Mouse (Mus musculus): Measurements from ENCODE around the gene Gm20518.

Gm20518 gene

GRCm38 (mm10) chr16:17896091-17896490, 4.6 kb upstream of the Gm20518 start:
- DNase-seq (ENCODE audit: extremely low spot score, low read depth, low spot score), result no peak

DNA sequence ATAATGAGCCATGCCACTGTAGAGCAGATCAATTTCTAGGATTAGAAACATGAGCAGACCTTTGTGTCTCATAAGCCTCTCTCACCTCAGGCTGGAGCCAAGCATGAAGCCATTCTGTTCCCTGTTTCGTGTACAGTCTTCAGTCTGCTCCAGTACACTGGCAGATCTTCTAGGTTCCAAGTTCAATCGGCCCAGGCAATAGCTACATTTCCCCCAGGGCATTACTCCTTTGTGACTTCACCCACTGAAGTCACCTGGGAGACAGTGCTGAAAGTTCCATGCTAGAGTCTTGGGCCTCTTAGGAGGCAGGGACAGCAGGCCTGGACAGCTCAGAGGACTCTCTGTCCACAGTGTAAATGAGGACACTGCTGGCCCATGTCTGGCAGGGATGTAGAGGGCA, 2.5 kb upstream of the Gm20518 start, which contains the start of gene Tssk1:
Tssk1 (plus strand) TSS at position 301 of the 400 bp plus-strand sequence.
- no peak for DNase-seq (ENCODE audit: extremely low spot score, low read depth, low spot score)

DNA sequence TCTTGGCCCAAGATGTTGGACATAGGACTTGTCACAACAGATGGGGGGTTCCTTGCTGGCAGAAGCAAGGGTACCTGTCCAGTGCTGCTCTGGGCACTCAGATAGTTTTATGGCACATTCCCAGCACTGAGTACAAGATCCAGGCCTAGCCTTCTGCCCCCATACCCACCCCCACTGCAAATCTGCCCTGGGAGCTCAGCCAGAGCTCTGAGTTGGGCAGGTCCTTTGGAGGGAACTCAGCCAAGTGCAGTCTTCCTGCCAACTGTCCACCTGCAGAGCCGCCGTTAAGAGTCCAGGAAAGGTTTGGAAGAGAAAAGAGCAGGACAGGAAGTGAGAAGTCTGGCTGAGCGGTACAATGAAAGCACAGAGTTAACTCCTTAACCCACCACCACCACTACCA, 1.1 kb upstream of the Gm20518 start:
- no peak for DNase-seq (ENCODE audit: extremely low spot score, low read depth, low spot score)

DNA sequence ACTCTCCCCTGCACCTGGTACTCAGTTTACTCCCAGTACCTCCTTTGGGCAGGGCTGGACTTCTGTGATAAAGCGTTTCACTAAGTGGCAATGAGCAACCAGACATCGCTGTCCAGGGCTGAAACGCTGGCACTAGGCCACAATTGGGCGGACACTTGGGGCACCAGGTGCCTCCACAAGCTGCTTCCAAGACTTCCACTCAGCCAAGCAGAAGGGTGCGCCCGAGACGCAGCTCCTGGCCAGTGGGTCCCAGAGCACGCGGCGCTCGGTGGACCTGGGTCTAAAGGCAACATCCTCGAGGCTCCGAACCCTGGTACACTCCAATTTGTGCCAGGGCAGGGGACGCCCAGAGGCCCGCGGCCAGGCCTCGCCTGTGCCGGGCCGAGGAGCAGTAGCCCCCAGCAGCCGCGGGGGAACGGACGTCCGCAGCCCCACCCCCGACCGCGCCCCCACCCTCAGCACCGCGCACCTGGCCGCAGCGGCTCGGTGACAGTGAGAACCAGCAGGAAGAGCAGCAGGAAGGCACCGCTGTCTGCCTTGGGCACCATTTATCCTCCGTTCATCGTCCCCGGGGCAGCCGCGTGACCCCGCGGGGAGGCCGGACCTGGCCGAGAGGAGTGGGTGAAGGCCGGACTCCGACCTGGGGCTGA, 429 bp downstream of the Gm20518 start:
- DNase-seq (ENCODE audit: extremely low spot score, low read depth, low spot score), result no peak

DNA sequence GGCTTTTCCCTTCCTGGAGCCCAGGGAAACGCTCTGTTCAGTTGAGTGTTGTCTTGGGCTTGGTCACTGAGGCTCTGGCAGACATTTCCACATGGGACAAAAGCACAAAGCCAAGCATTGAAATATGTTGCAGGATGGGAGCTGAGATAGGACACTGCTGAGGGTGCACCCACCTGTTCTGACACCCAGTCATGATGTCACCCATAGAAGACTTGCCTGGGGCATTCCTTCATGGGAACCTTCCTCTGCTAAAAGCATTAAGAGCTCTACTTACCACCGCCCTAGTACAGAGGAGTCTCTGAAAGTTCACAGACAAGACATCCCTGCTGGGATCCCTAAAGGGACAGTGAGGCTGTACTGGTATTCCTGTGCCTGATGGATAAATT, 1.1 kb downstream of the Gm20518 start:
- no peak for DNase-seq (ENCODE audit: extremely low spot score, low read depth, low spot score)

DNA sequence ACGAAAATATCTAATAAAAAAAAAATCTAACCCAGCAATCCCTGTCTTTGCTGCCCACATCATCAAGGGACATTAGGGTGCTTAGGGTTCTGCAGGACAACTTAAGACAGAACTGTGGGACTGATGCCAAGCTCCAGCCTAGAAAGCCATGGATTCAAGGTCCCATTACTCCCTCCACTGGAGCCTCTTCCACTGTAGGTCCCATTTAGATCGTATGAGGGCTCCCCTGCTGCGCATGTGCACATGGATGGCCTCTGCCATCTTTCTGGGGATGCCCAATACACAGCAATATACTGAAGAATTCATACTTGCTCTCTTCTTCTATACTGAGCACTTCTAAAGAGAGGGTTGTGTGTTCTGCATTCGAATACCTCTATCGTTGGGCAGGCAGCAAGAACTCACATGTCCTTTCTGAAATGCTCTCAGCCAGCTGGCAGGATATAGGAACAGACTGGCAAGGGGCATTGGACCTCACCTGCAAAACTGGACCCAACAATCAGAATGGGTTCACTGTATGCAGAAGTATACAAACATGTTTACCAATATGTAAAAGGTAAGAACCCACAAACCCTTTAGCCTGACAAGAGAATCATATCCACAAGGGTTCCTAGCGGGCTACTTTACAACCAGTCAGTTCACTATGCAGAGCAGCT, 1.7 kb downstream of the Gm20518 start:
- DNase-seq (ENCODE audit: extremely low spot score, low read depth, low spot score), result no peak

- no peak for DNase-seq (ENCODE audit: extremely low spot score, low read depth, low spot score)
These were observed 7.4 kb downstream of the Gm20518 start for GRCm38 (mm10) chr16:17884116-17884515.

GRCm38 (mm10) chr16:17882196-17882595, 9.3 kb downstream of the Gm20518 start:
- no peak for DNase-seq (ENCODE audit: extremely low spot score, low read depth, low spot score)

DNA sequence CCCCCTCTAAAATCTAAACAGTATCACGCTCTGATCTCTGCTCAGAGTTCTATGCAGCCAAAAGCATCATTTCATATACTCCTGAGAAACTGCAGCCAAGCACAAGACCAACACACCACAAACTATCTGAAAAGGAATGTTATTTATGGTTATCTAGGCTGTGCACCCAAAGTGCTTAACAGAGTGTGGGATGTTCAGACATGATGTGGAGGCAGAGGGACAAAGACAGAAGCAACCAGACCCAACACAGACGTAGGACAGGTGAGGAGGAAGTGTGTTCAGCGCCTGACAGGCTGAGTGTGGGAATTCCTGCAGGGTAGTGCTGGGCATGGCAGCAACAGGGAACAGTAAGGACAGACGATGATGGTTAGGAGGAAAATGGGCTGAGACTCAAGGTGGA, 11.9 kb downstream of the Gm20518 start:
- no peak for DNase-seq (ENCODE audit: extremely low spot score, low read depth, low spot score)

- DNase-seq (ENCODE audit: extremely low spot score, low read depth, low spot score), result no peak
These were observed 15.4 kb downstream of the Gm20518 start for GRCm38 (mm10) chr16:17876096-17876495.

GRCm38 (mm10) chr16:17875174-17875573, 16.3 kb downstream of the Gm20518 start:
- no peak for DNase-seq (ENCODE audit: extremely low spot score, low read depth, low spot score)

DNA sequence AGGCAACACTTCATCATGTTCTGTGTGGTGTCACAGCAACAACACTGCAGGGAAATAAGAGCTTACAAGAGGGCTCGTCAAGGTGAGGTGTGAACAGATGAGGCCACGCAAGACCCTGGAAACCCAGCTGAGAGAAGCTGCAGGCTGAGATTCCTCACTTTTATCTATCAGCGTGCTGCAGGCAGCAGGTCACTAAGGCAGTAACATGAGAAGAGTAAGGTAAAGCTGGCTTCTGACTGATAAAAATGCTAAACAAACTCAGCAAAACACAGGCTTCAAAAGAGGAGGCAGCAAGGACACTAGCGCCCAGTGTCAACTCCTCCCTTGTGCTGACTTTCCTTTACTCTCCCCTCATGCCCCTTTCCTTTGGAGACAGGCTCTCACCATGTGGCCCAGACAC, 18.5 kb downstream of the Gm20518 start:
- DNase-seq (ENCODE audit: extremely low spot score, low read depth, low spot score), result no peak

GRCm38 (mm10) chr16:17871248-17871647, 20.2 kb downstream of the Gm20518 start:
- no peak for DNase-seq (ENCODE audit: extremely low spot score, low read depth, low spot score)

DNA sequence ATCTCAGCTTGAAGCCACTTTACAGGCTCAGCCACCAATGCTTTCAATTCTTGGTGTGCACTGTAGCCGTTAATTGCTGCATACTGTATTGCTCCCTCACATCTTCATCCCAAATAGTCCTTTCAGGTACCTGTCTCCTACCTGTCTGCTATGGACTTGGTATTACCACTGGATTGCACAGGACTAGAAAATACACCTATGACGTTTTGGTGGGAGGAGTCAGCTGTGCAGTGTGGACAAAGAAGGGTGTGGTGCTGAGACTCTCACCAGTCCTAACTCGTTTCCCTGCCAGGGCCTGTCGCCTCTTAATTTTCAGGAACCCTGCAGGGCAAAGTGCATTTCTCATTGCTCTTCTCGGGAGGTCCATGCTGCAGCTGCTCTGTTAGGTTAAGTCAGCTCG, 25.7 kb downstream of the Gm20518 start:
- DNase-seq (ENCODE audit: extremely low spot score, low read depth, low spot score), result no peak

GRCm38 (mm10) chr16:17865293-17865692, 26.2 kb downstream of the Gm20518 start:
- DNase-seq (ENCODE audit: extremely low spot score, low read depth, low spot score), result no peak

GRCm38 (mm10) chr16:17858592-17858991, 32.9 kb downstream of the Gm20518 start:
- no peak for DNase-seq (ENCODE audit: extremely low spot score, low read depth, low spot score)

- DNase-seq (ENCODE audit: extremely low spot score, low read depth, low spot score), result no peak
These were observed 34.3 kb downstream of the Gm20518 start for GRCm38 (mm10) chr16:17857157-17857556.

DNA sequence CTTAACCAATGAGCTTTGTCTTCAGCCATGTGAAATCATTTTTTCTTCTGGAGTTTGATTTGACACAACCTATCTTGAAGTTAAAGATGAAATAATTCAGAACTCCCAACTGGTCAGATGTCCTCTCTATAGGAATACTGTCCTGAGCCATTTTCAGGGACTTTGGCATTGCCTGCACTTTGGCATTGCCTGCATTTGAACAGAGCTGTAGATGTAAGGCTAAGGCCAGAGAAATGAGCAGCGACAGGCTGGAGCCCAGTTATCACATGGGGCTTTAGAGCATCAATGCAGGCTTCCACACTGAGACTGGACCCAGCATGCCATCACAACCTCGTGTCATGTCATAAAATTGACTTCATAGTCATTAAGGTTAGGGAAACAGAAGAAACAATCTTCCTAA, 38.2 kb downstream of the Gm20518 start:
- DNase-seq (ENCODE audit: extremely low spot score, low read depth, low spot score), result no peak

DNA sequence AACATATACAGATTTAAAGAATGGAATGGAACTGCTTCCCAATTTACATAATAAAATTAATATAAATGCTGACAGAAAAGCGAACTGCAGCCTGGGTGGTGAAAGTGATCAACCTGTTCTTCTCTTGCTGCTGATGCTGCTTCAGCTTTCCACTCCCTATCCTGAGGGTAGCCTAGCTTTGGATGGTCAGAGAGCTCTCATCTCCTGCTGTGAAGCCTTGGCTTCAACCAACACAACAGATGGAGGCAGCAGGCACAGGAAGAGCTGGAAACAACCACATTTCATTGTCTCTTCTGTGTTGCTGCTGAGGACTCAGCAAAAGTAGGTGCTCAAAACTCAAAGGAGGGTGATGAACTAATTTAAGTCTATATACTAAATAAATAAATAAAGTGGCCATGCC, 39.6 kb downstream of the Gm20518 start:
- no peak for DNase-seq (ENCODE audit: extremely low spot score, low read depth, low spot score)

DNA sequence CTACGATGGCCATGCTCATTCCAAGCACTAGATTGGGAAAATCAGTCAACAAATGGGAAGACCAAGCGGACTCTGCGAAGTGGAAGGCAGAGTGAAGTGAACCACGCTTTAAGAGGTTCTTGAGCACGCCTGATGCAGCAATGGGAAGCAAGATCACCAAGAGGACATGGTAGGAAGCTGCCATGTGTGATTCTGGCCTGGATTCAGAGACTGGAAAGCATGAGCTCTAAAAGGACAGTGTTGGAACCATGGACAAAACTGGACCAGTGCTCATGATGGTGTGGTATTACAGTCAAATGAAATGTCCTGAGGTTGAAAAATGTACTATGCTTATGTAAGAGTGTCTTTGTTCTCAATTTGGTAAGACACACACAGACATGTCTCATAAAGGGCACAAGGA, 40.1 kb downstream of the Gm20518 start:
- DNase-seq (ENCODE audit: extremely low spot score, low read depth, low spot score), result no peak

DNA sequence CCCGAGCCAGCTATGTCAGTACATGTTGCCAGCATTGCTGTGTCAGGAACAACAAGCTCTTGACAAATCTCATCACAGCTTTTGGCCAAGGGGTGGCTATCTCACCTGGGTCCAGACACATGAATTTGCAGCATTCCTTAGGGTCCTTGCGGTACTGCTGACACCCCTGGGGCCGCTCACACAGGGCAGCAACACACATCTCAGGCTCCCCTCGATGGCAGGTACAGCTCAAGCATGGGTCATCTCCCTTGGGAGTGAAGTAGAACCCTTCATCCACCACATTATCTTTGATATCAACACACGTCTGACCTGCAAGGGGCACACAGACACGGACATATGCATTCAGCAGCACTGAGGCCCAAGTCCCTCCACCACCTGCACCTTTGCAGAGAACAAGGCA, 42.0 kb downstream of the Gm20518 start:
- no peak for DNase-seq (ENCODE audit: extremely low spot score, low read depth, low spot score)

DNA sequence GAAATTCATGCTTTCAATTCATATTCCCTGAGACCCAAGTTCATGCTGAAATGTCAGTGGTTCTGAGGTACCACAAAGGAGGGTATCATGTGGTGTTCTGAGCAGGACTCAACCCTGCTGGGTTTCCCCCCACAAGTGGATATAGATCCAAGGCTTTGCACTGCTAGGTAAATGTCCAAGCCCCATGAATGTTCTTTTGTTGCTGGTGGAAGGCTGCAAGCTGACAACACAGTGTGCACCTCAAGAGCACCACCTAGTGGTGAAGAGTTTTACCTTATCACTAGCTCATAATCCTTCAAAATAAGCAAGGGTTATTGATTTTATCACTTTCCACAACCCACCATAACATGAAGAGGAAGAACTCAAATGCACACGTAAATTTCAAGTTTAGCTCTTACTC, 42.5 kb downstream of the Gm20518 start:
- DNase-seq (ENCODE audit: extremely low spot score, low read depth, low spot score), result peak; percentile 74

DNA sequence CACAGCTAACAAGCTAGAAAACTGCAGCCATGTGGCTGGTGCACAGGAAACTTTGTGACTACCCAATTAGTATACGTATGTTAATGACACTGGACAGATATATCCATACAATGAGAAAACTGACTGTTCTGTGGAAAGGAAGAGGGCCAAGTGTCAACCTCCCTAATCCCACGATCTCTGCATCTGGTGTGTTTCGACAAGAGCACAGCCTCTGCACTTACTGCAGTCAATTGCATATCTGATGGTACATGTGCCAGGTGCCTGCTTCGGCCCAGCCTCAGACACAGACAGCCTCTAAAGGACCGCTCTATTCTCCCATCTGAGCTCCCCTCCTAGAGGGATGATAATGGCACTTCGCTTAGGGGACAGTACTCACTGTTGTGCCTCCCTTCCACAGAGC, 43.0 kb downstream of the Gm20518 start:
- DNase-seq (ENCODE audit: extremely low spot score, low read depth, low spot score), result no peak
